Mouse (Mus musculus) heart, postnatal 25 days (tissue): ENCODE data around the gene Cmip. TPM values are rescaled to one million over a fixed set of nuclear protein-coding genes. Genes with fewer than 3 reads are reported as not detected.

Experiments used
- DNase-seq: peaks from one replicate; pipeline ENCODE4 v3.0.0; 2022; ENCODE audit warnings: low spot score
- intact Hi-C: fragments of 180-260 bp; cut with DNase I; formaldehyde crosslinking; loops from one replicate; pipeline ENCODE4 v1.15.1; 2025
- total RNA-seq, 2 experiments: library from RNA; stranded (reverse); gene quantifications; 2 replicates each; pipeline ENCODE4 v1.2.3; 2021

Cmip gene
- total RNA-seq, 2 experiments from 2014 or later = 21.3 to 24.0 TPM

DNA sequence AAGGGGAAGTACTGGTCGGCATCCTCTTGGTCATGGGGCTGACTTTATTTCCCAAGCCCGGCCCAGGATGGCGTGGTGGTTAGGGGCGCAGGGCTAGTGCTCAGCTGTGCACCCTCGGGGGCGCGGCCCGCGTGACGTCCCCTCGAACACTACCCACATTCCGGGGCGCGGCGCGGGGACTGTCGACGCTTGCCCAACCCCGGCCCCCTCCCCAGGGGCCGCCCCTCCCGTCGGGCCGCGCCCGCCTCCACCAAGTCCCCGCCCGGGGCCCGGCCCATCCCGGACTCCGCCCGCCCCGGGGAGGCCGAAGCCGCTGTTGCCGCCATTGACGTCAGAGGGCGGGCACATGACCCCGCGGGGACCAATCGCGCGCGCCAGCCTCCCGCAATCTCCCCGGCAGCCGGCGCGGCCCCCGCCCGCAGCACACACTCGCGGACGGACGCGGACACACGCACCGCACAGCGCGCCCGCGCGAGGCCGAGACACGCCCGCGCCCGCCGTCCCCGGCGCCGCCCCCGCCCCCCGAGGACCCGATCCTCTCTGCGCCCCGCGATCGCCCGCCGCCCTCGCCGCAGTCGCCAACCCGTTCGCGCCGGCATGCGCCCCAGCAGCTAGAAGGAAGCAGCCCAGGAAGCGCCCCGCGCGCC, 449 bp upstream of the Cmip start:
- intact Hi-C loops = loop anchor here (2.0 to 5.0 kb wide), 2 partner anchors 41 to 120 kb away; no protein-coding TSS in a partner anchor
- peak; percentile 94 for DNase-seq

DNA sequence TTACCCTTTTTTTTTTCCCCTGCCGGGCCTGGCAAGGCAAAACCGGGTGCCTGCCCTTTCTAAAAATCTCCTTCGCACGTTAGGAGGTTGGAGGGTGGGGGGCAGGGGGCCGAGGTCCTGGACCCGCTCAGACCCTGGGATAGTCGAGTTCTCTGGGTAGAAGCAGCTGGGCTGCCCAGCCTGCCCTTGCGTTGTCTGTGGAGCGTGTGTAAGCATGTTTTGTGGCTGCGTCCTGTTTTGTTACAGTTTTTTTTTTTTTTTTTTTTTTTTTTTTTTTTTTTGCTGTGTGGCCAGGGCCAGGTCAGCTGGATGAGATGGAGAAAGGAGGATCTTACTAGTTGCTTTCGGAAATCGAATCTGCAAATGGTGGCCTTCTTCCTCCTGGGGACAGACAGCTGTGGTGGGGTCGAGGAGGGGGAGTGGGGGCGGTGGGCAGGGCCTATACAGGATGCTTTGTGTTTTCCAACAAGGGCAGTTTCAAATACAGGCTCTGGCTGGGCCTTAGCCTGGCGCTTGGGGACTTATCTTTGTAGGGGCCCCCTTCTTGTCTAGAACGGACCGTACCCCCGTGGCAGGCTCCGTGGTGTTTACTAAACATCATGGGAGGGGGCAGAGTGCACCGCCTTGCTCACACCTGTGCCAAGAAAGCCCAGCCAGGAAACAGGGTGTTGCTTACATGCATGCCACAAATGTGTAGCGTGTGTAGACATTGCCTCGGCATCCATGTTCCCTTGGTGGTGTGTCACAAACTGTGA, 1.1 kb downstream of the Cmip start:
- intact Hi-C loops = loop anchor here (2.0 to 5.0 kb wide), 3 partner anchors 39 to 119 kb away; no protein-coding TSS in a partner anchor
- no peak for DNase-seq

- no peak for DNase-seq
- intact Hi-C loops = loop anchor here (2.0 to 5.0 kb wide), 2 partner anchors 39 to 84 kb away; no protein-coding TSS in a partner anchor
These were observed 1.7 kb downstream of the Cmip start for GRCm38 (mm10) chr8:117258576-117259040.

GRCm38 (mm10) chr8:117259431-117260001, 2.7 kb downstream of the Cmip start:
- DNase-seq = no peak
- intact Hi-C loops = loop anchor here (2.0 to 5.0 kb wide), 3 partner anchors 38 to 108 kb away; no protein-coding TSS in a partner anchor

DNA sequence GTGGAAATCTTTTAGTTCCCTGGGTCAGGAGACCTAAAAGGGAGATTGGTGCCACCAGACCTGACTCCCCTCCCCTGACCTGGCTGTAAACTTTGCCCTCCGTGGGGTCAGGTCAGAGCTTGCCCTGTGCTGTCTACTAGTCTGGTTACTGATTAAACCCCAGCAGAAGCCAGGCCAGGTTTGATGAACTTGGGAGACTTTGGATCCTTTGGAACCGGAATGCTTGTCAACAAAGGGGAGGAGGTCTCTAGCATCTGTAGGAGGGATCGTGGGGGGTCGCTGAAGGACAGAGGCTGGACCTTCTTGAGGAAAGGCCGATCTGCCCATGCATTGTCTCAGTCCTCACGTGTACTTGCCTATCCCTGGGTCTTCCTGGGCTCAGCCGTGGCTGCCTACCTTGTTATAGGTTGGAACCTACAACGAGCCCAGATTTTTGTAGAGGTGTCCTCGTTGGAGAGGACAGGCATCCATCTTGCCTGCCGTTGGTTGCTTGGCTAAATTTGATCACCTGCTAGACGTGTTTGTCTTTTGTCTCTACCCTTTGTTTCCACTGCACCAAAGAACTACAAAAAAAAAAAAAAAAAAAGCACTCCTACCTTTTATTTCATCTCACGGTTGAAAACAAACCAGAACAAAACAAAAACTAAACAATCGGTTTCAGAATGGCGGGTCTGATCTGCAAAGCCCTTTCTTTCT, 3.5 kb downstream of the Cmip start:
- intact Hi-C loops = loop anchor here (5.0 kb wide), 1 partner anchor 107 kb away; no protein-coding TSS in a partner anchor

DNA sequence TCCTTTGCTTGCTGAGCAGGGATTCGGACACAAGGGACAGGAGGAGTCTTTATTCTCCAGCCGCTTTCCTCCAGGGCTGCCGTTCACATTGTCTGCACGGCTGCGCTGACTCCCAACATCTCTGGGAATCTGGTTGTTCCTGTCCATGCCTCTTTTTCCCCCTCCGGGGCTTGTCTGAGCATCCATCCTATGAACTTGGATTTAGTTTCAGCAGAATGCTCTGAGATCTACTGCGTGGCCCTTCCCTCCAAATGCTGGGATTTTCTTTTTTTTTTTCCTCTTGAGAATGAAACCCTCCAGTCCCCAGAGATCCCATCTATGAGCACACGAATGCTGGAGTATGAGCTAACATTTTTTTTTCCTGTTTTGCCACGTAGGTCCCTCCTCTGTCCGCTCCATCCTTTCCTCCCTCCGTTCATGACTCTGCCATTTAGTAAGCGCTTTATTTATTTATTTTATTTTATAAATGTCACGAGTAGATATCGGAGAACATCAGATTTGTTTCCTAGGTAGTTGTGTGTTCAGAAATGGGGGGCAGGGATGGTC, 4.1 kb downstream of the Cmip start:
- no peak for DNase-seq
- intact Hi-C loops = loop anchor here (5.0 kb wide), 1 partner anchor 106 kb away; no protein-coding TSS in a partner anchor

More for the DNA sequence above, 3.5 kb downstream of the Cmip start:
- no peak for DNase-seq

- DNase-seq = no peak
- intact Hi-C loops = loop anchor here (5.0 kb wide), 1 partner anchor 106 kb away; no protein-coding TSS in a partner anchor
These were observed 4.8 kb downstream of the Cmip start for GRCm38 (mm10) chr8:117261702-117262101.

DNA sequence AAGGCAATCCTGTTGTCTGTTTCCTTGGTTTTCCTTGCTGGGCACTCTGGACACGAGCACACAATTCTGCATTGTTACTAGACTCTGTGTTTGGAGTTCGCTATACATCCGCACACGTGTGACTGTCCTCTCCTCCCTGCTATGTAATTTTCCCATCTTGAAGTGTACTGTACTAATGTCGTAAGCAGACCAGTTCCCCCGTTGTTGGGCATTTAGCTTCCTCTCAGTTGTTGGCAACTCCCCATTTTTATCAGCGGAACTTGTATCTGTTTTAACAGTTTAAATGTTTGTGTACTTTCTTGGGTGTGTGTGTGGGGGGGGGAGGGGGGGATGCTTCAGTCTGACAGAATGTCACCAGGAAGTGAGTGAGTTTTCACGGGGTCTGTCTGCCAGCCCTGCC, 5.8 kb downstream of the Cmip start:
- intact Hi-C loops = loop anchor here (5.0 kb wide), 1 partner anchor 105 kb away; no protein-coding TSS in a partner anchor
- no peak for DNase-seq

DNA sequence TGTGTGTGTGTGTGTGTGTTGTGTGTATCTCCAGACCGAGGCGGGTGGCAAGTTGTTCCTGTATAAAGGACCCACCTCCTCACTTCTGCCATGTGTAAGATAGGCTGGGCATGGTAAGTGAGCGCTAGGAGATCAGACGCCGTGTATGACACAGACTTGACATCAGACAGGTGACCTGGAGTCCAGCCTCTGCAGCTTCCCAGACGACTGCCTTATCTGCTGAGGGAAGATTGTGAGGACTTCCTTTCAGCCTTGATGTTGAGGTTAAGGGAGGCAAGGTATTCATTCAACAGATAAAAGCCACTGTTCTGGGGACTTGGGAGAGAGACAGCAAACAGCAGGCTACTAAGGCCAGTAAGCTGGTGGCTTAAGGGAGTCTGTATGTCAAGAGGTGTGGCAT, 6.6 kb downstream of the Cmip start:
- intact Hi-C loops = loop anchor here (5.0 kb wide), 1 partner anchor 104 kb away; no protein-coding TSS in a partner anchor

GRCm38 (mm10) chr8:117265079-117265478, 8.2 kb downstream of the Cmip start:
- no peak for DNase-seq
- intact Hi-C loops = no loop called here

More for the DNA sequence above, 6.6 kb downstream of the Cmip start:
- DNase-seq = no peak

GRCm38 (mm10) chr8:117267403-117268129, 10.7 kb downstream of the Cmip start:
- DNase-seq = no peak
- intact Hi-C loops = no loop called here

DNA sequence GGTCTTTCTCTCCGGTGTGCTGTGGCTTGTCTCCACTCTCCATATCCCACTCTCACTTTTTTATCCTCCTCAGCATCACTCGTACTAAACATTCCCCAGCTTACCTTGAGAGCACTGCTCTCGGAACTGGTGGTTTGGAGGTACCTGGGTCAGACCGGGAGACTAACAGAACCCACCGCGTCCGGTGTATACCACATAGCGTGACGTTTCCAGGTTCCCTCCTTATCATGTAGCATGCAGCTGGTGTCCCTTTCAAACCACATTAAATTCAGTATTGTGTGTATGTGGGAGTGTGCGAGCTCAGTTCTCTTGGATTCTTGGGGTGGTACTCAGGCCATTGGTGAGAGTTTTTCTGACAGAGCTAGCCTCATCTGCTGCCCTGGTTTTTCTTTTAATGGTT, 21.4 kb downstream of the Cmip start:
- intact Hi-C loops = no loop called here
- DNase-seq = no peak

- intact Hi-C loops = no loop called here
- no peak for DNase-seq
These were observed 21.8 kb downstream of the Cmip start for GRCm38 (mm10) chr8:117278668-117279132.

DNA sequence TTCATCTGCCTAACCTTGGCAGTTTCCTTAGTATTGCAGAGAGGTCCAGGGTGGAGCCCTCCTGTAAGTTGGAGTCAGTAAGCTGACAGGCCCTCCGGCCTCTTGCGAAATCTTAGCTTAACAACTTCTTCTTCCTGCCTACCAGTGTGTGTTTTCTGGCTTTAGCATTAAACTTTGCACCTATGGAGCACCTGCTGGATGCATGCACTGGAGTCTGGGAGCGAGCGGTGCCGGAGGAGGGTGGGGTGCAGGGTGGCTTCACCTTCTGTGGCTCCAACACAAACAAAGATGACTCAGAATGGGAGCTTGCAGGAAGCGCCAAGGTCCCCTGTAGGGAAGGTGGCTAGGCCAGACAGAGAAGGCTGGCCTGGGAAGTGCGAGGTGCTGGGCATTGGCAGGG, 23.6 kb downstream of the Cmip start:
- intact Hi-C loops = no loop called here

DNA sequence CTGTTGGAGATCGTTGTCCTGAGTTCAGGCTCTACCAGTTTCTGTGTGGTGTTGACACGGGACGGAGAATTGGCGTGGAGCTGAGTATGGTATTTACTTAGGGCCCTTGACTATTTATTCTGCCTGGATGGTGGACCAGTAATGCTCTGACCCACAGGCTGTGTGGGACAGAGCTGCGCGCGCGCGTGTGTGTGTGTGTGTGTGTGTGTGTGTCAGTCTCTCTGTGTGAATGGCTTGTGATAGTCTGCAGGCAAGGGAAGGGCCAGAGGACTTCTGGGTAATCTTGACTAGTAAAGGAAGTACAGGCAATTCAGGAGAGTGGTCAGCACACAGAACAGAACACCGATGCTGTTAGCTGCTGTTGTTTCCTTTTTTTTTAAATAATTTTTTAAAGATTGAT, 24.8 kb downstream of the Cmip start:
- no peak for DNase-seq

More for the DNA sequence above, 23.6 kb downstream of the Cmip start:
- no peak for DNase-seq

GRCm38 (mm10) chr8:117282141-117282950, 25.5 kb downstream of the Cmip start:
- peak; percentile 34 for DNase-seq
- intact Hi-C loops = no loop called here

More for the DNA sequence above, 24.8 kb downstream of the Cmip start:
- intact Hi-C loops = no loop called here

- intact Hi-C loops = no loop called here
- DNase-seq = no peak
These were observed 28.1 kb downstream of the Cmip start for GRCm38 (mm10) chr8:117284768-117285484.
